Mouse (Mus musculus) embryonic facial prominence, embryonic 12.5 days (tissue): ENCODE results near the gene Car15. TPM values are rescaled to one million over a fixed set of nuclear protein-coding genes. Genes with fewer than 3 reads are reported as not detected.

Source experiments
- ATAC-seq: fragments of 200-750 bp; cut with Nextera tagmentation; 2 replicates; pipeline ENCODE4 v1.8.0; 2017; ENCODE audit not compliant: insufficient number of reproducible peaks, insufficient read depth, low FRiP score, low TSS enrichment
- H3K27ac ChIP-seq: fragments of 300-500 bp; sonication (generic); 2 replicates; pipeline ENCODE4 v1.5.1; 2016; ENCODE audit warnings: mild to moderate bottlenecking
- H3K27me3 ChIP-seq: fragments of 300-500 bp; sonication (generic); 2 replicates; pipeline ENCODE4 v1.6.1; 2016; ENCODE audit warnings: mild to moderate bottlenecking, moderate library complexity
- H3K36me3 ChIP-seq: fragments of 300-500 bp; sonication (generic); 2 replicates; pipeline ENCODE4 v1.6.1; 2016; ENCODE audit warnings: mild to moderate bottlenecking
- H3K4me1 ChIP-seq: fragments of 300-500 bp; sonication (generic); 2 replicates; pipeline ENCODE4 v1.6.1; 2016
- H3K4me2 ChIP-seq: fragments of 300-500 bp; sonication (generic); replicated peaks from 2 replicates; pipeline ENCODE4 v1.6.1; 2016; ENCODE audit warnings: mild to moderate bottlenecking, moderate library complexity
- H3K4me3 ChIP-seq: fragments of 300-500 bp; sonication (generic); 2 replicates; pipeline ENCODE4 v1.5.1; 2016; ENCODE audit warnings: mild to moderate bottlenecking
- H3K9ac ChIP-seq: fragments of 300-500 bp; sonication (generic); 2 replicates; pipeline ENCODE4 v1.6.1; 2016; ENCODE audit warnings: mild to moderate bottlenecking, moderate library complexity
- H3K9me3 ChIP-seq: fragments of 300-500 bp; sonication (generic); 2 replicates; pipeline ENCODE4 v1.6.1; 2016; ENCODE audit warnings: mild to moderate bottlenecking, moderate library complexity
- WGBS: fragments of 180-500 bp; shearing (Covaris S2); methylation state at CpG from one replicate; pipeline ENCODE4 v1.1.7; 2016; 5-methylcytosine and 5-hydroxymethylcytosine counted together
- polyA plus RNA-seq: library from polyadenylated mRNA; unstranded; fragments of >200 nt; fragmentation: Nextera tagmentation; extraction: Ambion mirVana; gene quantifications from 2 replicates; pipeline ENCODE4 v1.2.1, GENCODE M21; 2016

Gene Car15
- polyA plus RNA-seq, 1 experiment from 2014 or later = 3.3 TPM

DNA sequence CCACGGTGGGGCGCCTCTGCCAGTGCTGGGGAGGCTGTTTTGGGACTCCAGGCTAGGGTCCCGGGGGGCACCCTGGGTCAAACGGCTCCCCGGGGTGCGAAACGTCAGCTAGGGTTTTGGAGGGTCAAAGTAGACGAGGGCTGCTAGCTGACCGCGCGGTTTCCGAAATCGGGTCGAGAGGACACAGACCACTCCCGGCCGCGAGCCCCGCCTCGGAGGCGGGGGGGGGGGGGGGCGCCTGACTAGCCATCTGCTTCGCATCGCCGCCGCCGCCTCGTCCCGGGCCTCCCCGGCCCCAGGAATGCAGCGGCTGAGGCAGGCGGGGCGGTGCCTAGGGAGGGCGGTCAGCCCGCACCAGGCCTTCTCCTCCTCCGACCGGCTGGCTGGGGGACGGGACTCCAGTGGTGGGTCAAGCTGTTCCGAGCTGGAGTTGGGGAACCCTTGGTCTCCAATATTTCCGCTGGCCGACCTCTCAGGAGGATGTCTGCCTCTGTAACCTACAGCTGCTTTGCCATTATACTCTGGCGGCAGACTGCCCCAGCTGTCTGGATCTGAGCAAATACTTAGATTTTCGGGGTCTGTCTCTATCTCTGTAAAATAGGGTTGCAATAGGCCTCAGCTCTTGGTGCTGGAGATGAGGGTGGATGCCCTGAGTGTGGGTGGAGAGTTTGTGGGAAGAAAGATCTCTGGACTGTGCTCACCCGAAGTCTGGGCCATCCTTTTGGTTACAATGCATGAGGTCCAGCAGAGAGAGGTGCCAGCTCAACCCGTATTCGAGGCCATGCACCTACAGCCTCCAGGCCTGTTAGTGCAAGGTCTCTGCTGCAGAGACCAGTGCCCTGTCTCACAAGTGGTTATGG, 39.6 kb downstream of the Car15 start:
- Histone ChIP-seq H3K9ac (peak overlapping the region; percentile 92), H3K4me3 (peak overlapping the region; percentile 79), H3K9me3 (no peaks in the 10 kb centered on the region), H3K4me1 (peaks cover 61% of the 10 kb centered on the region), H3K27ac (peak overlapping the region; percentile 96), H3K4me2 (peak overlapping the region; percentile 79), H3K36me3 (peaks cover 19% of the 10 kb centered on the region), H3K27me3 (peaks cover 40% of the 10 kb centered on the region)
- 2% methylated on average over 42 of the region's 45 CpGs for WGBS
- 0 out of 2 replicates have a peak, but pooled peaks have one; percentile 7 for ATAC-seq

DNA sequence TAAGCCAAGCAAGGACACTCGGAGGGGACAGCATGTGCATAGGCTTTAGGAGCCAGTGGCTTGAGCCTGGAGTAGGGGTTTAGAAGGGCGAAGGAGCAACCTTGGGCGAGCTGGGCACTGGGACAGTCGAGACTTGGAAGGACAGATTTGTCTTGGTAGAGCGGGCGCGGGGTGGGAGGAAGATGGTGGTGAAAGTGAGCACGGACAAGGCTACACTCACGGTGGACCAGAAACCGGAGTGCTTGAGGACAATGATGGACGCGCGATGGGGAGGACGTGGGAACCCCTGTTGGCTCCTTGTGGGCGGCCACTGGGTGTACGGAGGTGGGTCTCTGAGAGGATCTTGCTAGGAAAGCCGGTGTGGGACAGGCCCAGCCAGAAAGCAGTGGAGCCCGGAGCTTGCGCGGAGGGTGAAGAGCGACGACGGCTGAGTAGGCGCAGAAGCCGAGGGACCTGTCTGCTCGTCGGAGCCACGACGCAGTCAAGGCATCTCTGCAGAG, 40.3 kb downstream of the Car15 start:
- peaks cover 55% of the 10 kb centered on the region for H3K4me1 ChIP-seq
- peak overlapping the region; percentile 79 for H3K4me2 ChIP-seq
- H3K9me3 ChIP-seq = no peaks in the 10 kb centered on the region
- H3K9ac ChIP-seq = peak overlapping the region; percentile 92
- ATAC-seq = peak; percentile 12
- peak overlapping the region; percentile 96 for H3K27ac ChIP-seq
- WGBS = 3% methylated on average over 29 of the region's 29 CpGs
- peaks cover 33% of the 10 kb centered on the region for H3K27me3 ChIP-seq
- peaks cover 20% of the 10 kb centered on the region for H3K36me3 ChIP-seq
- peak overlapping the region; percentile 79 for H3K4me3 ChIP-seq

DNA sequence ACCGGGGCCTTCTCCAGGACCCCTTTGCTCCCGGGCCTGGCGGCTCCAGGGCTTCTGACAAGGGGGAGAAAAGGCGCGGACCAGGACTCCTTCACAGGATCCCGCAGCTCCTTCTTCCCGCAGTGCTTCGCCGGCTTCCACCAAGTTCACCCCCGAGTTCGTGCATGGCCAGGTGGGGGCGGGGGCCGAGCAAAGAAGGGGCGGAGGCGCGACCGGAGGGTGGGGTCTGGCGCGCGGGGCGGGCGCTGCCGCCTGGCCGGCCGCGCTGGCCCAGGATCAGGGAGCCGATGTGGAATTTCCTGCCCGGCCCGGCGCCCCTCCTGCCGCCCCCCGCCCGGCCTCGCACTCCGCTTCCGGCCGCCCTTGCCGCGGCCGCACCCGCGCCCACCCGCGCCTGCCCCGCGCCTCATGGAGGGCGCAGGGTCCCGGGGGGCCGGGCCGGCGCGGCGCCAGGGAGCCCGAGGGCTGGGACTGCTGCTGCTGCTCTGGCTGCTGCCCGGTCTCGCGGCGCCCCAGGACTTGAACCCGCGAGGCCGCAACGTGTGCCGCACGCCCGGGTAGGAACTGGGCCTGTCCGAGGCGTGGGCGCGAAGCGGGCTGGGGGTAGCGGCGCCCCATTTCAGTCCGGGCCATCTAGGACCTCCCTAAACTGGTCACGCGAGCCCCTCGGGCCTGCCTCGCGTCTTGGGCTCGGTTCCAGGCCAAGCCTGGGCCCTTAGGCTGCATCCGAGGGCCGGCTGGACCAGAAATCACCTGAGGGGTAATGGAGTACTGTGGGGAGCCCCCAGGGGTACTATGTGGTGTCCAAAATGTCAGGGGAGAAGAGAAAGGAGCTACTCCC, 41.0 kb downstream of the Car15 start, which contains the start of gene Scarf2:
Gene Scarf2 (plus strand): TSS at position 312 of the 841 bp plus-strand sequence.
- H3K36me3 ChIP-seq = peaks cover 23% of the 10 kb centered on the region
- ATAC-seq = 0 out of 2 replicates have a peak, but pooled peaks have one; percentile 36
- H3K4me2 ChIP-seq = peak within 1 kb of the TSS; percentile 79
- peaks cover 26% of the 10 kb centered on the region for H3K27me3 ChIP-seq
- H3K9me3 ChIP-seq = no peaks in the 10 kb centered on the region
- H3K4me1 ChIP-seq = peaks cover 48% of the 10 kb centered on the region
- peak within 1 kb of the TSS; percentile 92 for H3K9ac ChIP-seq
- WGBS = under 1% methylated on average over 72 of the region's 81 CpGs
- peak within 1 kb of the TSS; percentile 96 for H3K27ac ChIP-seq
- peak within 1 kb of the TSS; percentile 79 for H3K4me3 ChIP-seq

DNA sequence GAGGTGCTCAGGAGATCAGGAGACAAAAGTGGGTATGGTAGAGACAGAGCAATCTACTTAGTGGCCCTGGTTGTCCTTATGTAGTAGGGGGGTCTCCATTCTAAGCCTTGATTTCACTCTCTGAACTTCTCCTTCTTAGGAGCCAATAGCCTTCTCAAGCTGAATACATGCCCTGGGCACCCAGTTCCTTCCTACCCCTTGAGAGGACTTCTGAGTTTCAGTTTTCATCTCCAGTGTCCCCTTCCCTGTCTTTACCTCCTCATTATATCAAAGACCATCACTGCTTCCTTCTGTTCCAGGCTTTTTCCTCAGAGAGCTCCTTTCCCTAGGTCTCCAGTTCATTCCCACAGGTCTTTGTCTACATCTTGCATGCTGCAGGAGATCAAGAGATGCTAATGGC, 41.6 kb downstream of the Car15 start:
- Histone ChIP-seq H3K27me3 (peaks cover 19% of the 10 kb centered on the region), H3K9ac (peak overlapping the region; percentile 92), H3K9me3 (no peaks in the 10 kb centered on the region), H3K4me2 (peak overlapping the region; percentile 79), H3K27ac (peak overlapping the region; percentile 96), H3K36me3 (peaks cover 30% of the 10 kb centered on the region), H3K4me1 (peaks cover 41% of the 10 kb centered on the region), H3K4me3 (peak overlapping the region; percentile 79)
- ATAC-seq = no peak

DNA sequence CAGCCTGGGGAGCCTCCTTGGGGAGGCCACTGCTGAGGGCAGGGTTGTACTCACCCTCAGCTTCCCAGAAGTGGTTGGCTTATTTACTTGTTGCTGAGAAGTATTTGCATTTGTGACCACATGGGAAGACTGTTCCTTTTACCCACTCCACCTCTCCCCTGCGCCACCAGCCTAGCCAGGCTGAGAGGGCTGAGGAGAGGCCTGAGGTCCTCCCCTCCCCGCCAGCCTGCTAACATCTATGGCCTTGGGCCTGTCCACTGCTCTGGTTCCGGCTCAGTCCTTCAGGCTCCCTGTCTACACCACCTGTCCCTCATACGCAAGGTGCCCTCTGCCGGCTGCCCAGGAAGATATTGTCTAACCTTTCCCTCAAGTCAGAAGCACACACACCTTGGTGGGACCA, 42.5 kb downstream of the Car15 start:
- WGBS = 53% methylated on average over 5 of the region's 5 CpGs
- H3K27ac ChIP-seq = no peak overlapping the region
- peaks cover 32% of the 10 kb centered on the region for H3K4me1 ChIP-seq
- no peak for ATAC-seq
- H3K27me3 ChIP-seq = peaks cover 15% of the 10 kb centered on the region
- H3K9me3 ChIP-seq = no peaks in the 10 kb centered on the region
- H3K4me3 ChIP-seq = no peak overlapping the region
- no peak overlapping the region for H3K9ac ChIP-seq
- H3K36me3 ChIP-seq = peaks cover 36% of the 10 kb centered on the region
- H3K4me2 ChIP-seq = no peak overlapping the region

DNA sequence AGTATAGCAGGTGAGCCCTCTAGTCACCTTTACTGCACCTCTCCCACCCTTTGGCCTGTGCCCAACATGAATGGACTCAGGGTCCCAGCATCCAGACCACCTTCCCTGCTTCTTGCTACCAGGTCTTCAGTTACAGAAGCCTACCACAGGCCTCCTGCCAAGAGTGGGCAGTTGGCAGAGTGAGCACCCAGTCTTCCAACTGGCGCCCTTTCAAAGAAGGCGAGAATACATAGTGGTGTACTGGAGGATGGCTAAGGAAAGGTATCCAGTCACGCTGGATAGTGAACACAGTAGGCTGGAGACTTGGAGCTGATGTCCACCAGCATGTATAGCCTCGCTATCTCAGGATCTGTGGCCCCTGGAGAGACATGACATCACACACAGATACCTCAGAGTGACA, 44.1 kb downstream of the Car15 start:
- no peak overlapping the region for H3K4me3 ChIP-seq
- ATAC-seq = no peak
- H3K36me3 ChIP-seq = peaks cover 52% of the 10 kb centered on the region

DNA sequence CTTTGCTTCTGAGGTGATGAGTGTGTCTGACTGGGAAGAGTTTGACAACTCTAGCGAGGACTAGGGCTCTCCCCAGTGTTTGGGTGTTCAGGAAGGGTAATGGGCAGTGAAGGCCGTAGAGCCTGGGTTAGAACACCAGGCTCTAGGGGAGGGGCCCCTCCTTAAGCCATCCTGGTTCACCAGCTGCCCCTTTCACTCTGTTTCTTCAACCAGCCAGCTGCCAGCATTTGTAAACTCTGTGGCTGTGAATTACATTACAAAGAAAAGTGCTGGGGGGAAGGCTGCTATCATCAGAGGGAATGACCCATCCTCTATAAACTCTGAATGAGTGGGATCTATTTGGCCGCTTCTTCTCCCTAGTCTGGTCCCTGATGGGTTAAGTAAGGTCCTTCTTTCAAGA, 45.4 kb downstream of the Car15 start:
- Histone ChIP-seq H3K36me3 (peaks cover 59% of the 10 kb centered on the region), H3K9me3 (no peaks in the 10 kb centered on the region), H3K4me1 (peaks cover 13% of the 10 kb centered on the region; the same call in 1 of the 2 replicates), H3K27ac (no peak overlapping the region), H3K27me3 (peaks cover 6% of the 10 kb centered on the region; the same call in 1 of the 2 replicates), H3K4me3 (no peak overlapping the region), H3K9ac (no peak overlapping the region), H3K4me2 (no peak overlapping the region)
- ATAC-seq = no peak
- WGBS = 73% methylated on average over 3 of the region's 3 CpGs

More for the DNA sequence above, 44.1 kb downstream of the Car15 start:
- Histone ChIP-seq H3K4me2 (no peak overlapping the region), H3K27me3 (peaks cover 8% of the 10 kb centered on the region), H3K9me3 (no peaks in the 10 kb centered on the region), H3K9ac (no peak overlapping the region), H3K27ac (no peak overlapping the region), H3K4me1 (peaks cover 17% of the 10 kb centered on the region)
- 90% methylated on average over 4 of the region's 4 CpGs for WGBS

DNA sequence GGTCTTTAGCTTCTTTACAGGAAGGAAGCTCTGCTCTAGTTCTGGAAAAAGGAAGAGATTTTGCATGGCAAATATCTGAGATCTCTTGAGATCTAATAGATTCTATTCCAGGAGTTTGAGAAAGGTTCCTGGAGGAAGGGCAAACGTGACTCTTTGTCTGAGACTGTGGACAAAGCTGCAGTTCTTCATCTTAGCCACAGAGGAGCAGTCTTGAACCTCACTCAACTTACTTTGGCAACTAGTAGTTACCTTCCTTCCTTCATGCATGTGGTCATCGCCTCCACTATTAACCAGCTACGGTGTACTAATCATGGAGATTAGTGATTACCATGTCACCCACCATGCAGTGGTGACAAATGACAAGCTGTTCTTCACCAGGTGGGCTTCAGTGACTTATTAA, 52.8 kb downstream of the Car15 start:
- WGBS = 61% methylated on average over 3 of the region's 3 CpGs
- H3K36me3 ChIP-seq = peaks cover 80% of the 10 kb centered on the region

More for the DNA sequence above, 52.8 kb downstream of the Car15 start:
- Histone ChIP-seq H3K27ac (no peak overlapping the region), H3K27me3 (no peaks in the 10 kb centered on the region), H3K9me3 (no peaks in the 10 kb centered on the region), H3K4me2 (no peak overlapping the region), H3K4me3 (no peak overlapping the region), H3K9ac (no peak overlapping the region), H3K4me1 (no peaks in the 10 kb centered on the region)
- ATAC-seq = no peak

Other genes with a start within 250 kb of the Car15 start
- gene Smpd4, start 219.0 kb downstream of the Car15 start, polyA plus RNA-seq = 44.1 and 49.3 TPM in 2 replicates
- gene Ccdc74a, start 191.9 kb downstream of the Car15 start, polyA plus RNA-seq = 7.3 and 8.9 TPM in 2 replicates
- 44.5 and 48.2 TPM in 2 replicates for gene Med15, start 105.5 kb downstream of the Car15 start, polyA plus RNA-seq
- 92.6 and 94.5 TPM in 2 replicates for gene Klhl22, start 78.7 kb downstream of the Car15 start, polyA plus RNA-seq
- gene Scarf2, start 41.1 kb downstream of the Car15 start, polyA plus RNA-seq = 47.6 and 49.8 TPM in 2 replicates
- gene B830017H08Rik, start 5.2 kb downstream of the Car15 start, polyA plus RNA-seq = 0.47 and 0.70 TPM in 2 replicates
- 0.19 and 0.45 TPM in 2 replicates for gene Gm20518, start 53.3 kb upstream of the Car15 start, polyA plus RNA-seq
- 0.06 TPM in 1 of 2 replicates, not detected in the other for gene Tssk1, start 55.9 kb upstream of the Car15 start, polyA plus RNA-seq
- 103 and 105 TPM in 2 replicates for gene Dgcr2, start 60.2 kb upstream of the Car15 start, polyA plus RNA-seq
- gene Tssk2, start 60.3 kb upstream of the Car15 start, polyA plus RNA-seq = 0.12 TPM in 1 of 2 replicates, not detected in the other
- gene Ess2, start 73.0 kb upstream of the Car15 start, polyA plus RNA-seq = 50.7 and 54.0 TPM in 2 replicates
- gene Gsc2, start 76.7 kb upstream of the Car15 start, polyA plus RNA-seq = not detected in 2 replicates
- gene Slc25a1, start 89.9 kb upstream of the Car15 start, polyA plus RNA-seq = 88.5 and 89.5 TPM in 2 replicates
- gene Vpreb2, start 142.1 kb upstream of the Car15 start, polyA plus RNA-seq = not detected in 2 replicates
- gene Dgcr6, start 214.5 kb upstream of the Car15 start, polyA plus RNA-seq = 121 and 129 TPM in 2 replicates